Mouse (Mus musculus) neural tube, embryonic 12.5 days (tissue): ENCODE results near the gene Mmp8. TPM values are rescaled to one million over a fixed set of nuclear protein-coding genes. Genes with fewer than 3 reads are reported as not detected.
A peak's percentile ranks its signal among the peaks of the same experiment; 100 is the strongest.

Experiments used
- ATAC-seq: fragments of 200-750 bp; cut with Nextera tagmentation; 2 replicates; pipeline ENCODE4 v1.8.0; 2017; ENCODE audit warnings: low read depth, mild to moderate bottlenecking, moderate TSS enrichment, moderate library complexity; ENCODE audit not compliant: low FRiP score
- H3K27ac ChIP-seq: fragments of 300-500 bp; sonication (generic); 2 replicates; pipeline ENCODE4 v1.5.1; 2016
- H3K27me3 ChIP-seq: fragments of 300-500 bp; sonication (generic); replicated peaks from 2 replicates; pipeline ENCODE4 v1.6.1; 2016; ENCODE audit warnings: mild to moderate bottlenecking
- H3K36me3 ChIP-seq: fragments of 300-500 bp; sonication (generic); 2 replicates; pipeline ENCODE4 v1.6.1; 2016; ENCODE audit warnings: mild to moderate bottlenecking
- H3K4me1 ChIP-seq: fragments of 300-500 bp; sonication (generic); 2 replicates; pipeline ENCODE4 v1.6.1; 2016
- H3K4me2 ChIP-seq: fragments of 300-500 bp; sonication (generic); replicated peaks from 2 replicates; pipeline ENCODE4 v1.6.1; 2016; ENCODE audit warnings: mild to moderate bottlenecking
- H3K4me3 ChIP-seq: fragments of 300-500 bp; sonication (generic); 2 replicates; pipeline ENCODE4 v1.5.1; 2016
- H3K9ac ChIP-seq: fragments of 300-500 bp; sonication (generic); 2 replicates; pipeline ENCODE4 v1.6.1; 2016; ENCODE audit warnings: mild to moderate bottlenecking
- H3K9me3 ChIP-seq: fragments of 300-500 bp; sonication (generic); 2 replicates; pipeline ENCODE4 v1.6.1; 2016; ENCODE audit warnings: mild to moderate bottlenecking
- WGBS: fragments of 180-500 bp; shearing (Covaris S2); methylation state at CpG from one replicate; pipeline ENCODE4 v1.1.7; 2016; 5-methylcytosine and 5-hydroxymethylcytosine counted together
- polyA plus RNA-seq: library from polyadenylated mRNA; unstranded; fragments of >200 nt; fragmentation: Nextera tagmentation; extraction: Ambion mirVana; gene quantifications from 2 replicates; pipeline ENCODE4 v1.2.1, GENCODE M21; 2016

Gene Mmp8
- polyA plus RNA-seq, 1 experiment from 2014 or later = 0.20 TPM

GRCm38 (mm10) chr9:7567376-7567775 lies 9.1 kb downstream of the Mmp8 start:
- ATAC-seq = no peak
- Histone ChIP-seq H3K27me3 (no peaks in the 10 kb centered on the region), H3K27ac (no peak overlapping the region), H3K4me2 (no peak overlapping the region), H3K9me3 (no peaks in the 10 kb centered on the region), H3K36me3 (no peaks in the 10 kb centered on the region), H3K4me3 (no peak overlapping the region), H3K4me1 (no peaks in the 10 kb centered on the region), H3K9ac (no peak overlapping the region)
- 65% methylated on average over 7 of the region's 7 CpGs for WGBS

- Histone ChIP-seq H3K9me3 (no peaks in the 10 kb centered on the region), H3K9ac (no peak overlapping the region)
- 76% methylated on average over 2 of the region's 2 CpGs for WGBS
These were observed 9.7 kb downstream of the Mmp8 start for GRCm38 (mm10) chr9:7567923-7568322.

GRCm38 (mm10) chr9:7570485-7570884 lies 12.2 kb downstream of the Mmp8 start:
- Histone ChIP-seq H3K36me3 (no peaks in the 10 kb centered on the region), H3K27me3 (no peaks in the 10 kb centered on the region), H3K9me3 (no peaks in the 10 kb centered on the region), H3K9ac (no peak overlapping the region), H3K27ac (no peak overlapping the region), H3K4me2 (no peak overlapping the region), H3K4me3 (no peak overlapping the region), H3K4me1 (no peaks in the 10 kb centered on the region)
- ATAC-seq = no peak
- WGBS = 81% methylated on average over 1 of the region's 1 CpGs

More at GRCm38 (mm10) chr9:7567923-7568322, 9.7 kb downstream of the Mmp8 start:
- no peak overlapping the region for H3K27ac ChIP-seq
- H3K4me1 ChIP-seq = no peaks in the 10 kb centered on the region
- H3K36me3 ChIP-seq = no peaks in the 10 kb centered on the region
- ATAC-seq = no peak
- H3K4me3 ChIP-seq = no peak overlapping the region
- no peaks in the 10 kb centered on the region for H3K27me3 ChIP-seq
- no peak overlapping the region for H3K4me2 ChIP-seq

GRCm38 (mm10) chr9:7571162-7571561 lies 12.9 kb downstream of the Mmp8 start, which contains the start of gene Mmp27:
Gene Mmp27, plus strand, starts transcription at chr9:7571396.
- H3K36me3 ChIP-seq = no peaks in the 10 kb centered on the region
- no peak within 1 kb of the TSS for H3K9ac ChIP-seq
- H3K4me1 ChIP-seq = no peaks in the 10 kb centered on the region
- H3K27ac ChIP-seq = no peak within 1 kb of the TSS
- no peak within 1 kb of the TSS for H3K4me3 ChIP-seq
- 75% methylated on average over 4 of the region's 4 CpGs for WGBS
- no peaks in the 10 kb centered on the region for H3K27me3 ChIP-seq
- no peak for ATAC-seq
- no peaks in the 10 kb centered on the region for H3K9me3 ChIP-seq
- H3K4me2 ChIP-seq = no peak within 1 kb of the TSS

- H3K4me2 ChIP-seq = no peak overlapping the region
- 92% methylated on average over 7 of the region's 7 CpGs for WGBS
These were observed 13.9 kb downstream of the Mmp8 start for GRCm38 (mm10) chr9:7572188-7572587.

GRCm38 (mm10) chr9:7572663-7573308 lies 14.5 kb downstream of the Mmp8 start:
- H3K27ac ChIP-seq = no peak overlapping the region
- no peaks in the 10 kb centered on the region for H3K27me3 ChIP-seq
- ATAC-seq = no peak
- H3K36me3 ChIP-seq = no peaks in the 10 kb centered on the region
- no peaks in the 10 kb centered on the region for H3K4me1 ChIP-seq
- no peak overlapping the region for H3K4me2 ChIP-seq
- H3K9me3 ChIP-seq = no peaks in the 10 kb centered on the region
- no peak overlapping the region for H3K4me3 ChIP-seq
- 76% methylated on average over 2 of the region's 2 CpGs for WGBS
- H3K9ac ChIP-seq = no peak overlapping the region

More at GRCm38 (mm10) chr9:7572188-7572587, 13.9 kb downstream of the Mmp8 start:
- Histone ChIP-seq H3K27me3 (no peaks in the 10 kb centered on the region), H3K27ac (no peak overlapping the region), H3K4me3 (no peak overlapping the region), H3K9me3 (no peaks in the 10 kb centered on the region), H3K4me1 (no peaks in the 10 kb centered on the region), H3K36me3 (no peaks in the 10 kb centered on the region), H3K9ac (no peak overlapping the region)
- no peak for ATAC-seq

- Histone ChIP-seq H3K4me2 (no peak overlapping the region), H3K4me3 (no peak overlapping the region), H3K27ac (no peak overlapping the region), H3K9ac (no peak overlapping the region), H3K27me3 (no peaks in the 10 kb centered on the region), H3K36me3 (no peaks in the 10 kb centered on the region), H3K9me3 (no peaks in the 10 kb centered on the region), H3K4me1 (no peaks in the 10 kb centered on the region)
- ATAC-seq = no peak
- WGBS = 76% methylated on average over 3 of the region's 3 CpGs
These were observed 17.3 kb downstream of the Mmp8 start for GRCm38 (mm10) chr9:7575526-7575925.

- WGBS = 96% methylated on average over 2 of the region's 2 CpGs
These were observed 19.1 kb downstream of the Mmp8 start for GRCm38 (mm10) chr9:7577371-7577770.

GRCm38 (mm10) chr9:7590063-7590462 lies 31.8 kb downstream of the Mmp8 start:
- no peak overlapping the region for H3K27ac ChIP-seq
- H3K9me3 ChIP-seq = no peaks in the 10 kb centered on the region
- H3K4me2 ChIP-seq = no peak overlapping the region
- no peak overlapping the region for H3K4me3 ChIP-seq
- H3K4me1 ChIP-seq = no peaks in the 10 kb centered on the region
- H3K9ac ChIP-seq = no peak overlapping the region
- no peaks in the 10 kb centered on the region for H3K27me3 ChIP-seq
- H3K36me3 ChIP-seq = no peaks in the 10 kb centered on the region
- no peak for ATAC-seq
- 74% methylated on average over 8 of the region's 8 CpGs for WGBS

More at GRCm38 (mm10) chr9:7577371-7577770, 19.1 kb downstream of the Mmp8 start:
- H3K27me3 ChIP-seq = no peaks in the 10 kb centered on the region
- no peak overlapping the region for H3K4me2 ChIP-seq
- H3K9ac ChIP-seq = no peak overlapping the region
- no peak overlapping the region for H3K4me3 ChIP-seq
- ATAC-seq = no peak
- H3K36me3 ChIP-seq = no peaks in the 10 kb centered on the region
- H3K9me3 ChIP-seq = no peaks in the 10 kb centered on the region
- no peaks in the 10 kb centered on the region for H3K4me1 ChIP-seq
- H3K27ac ChIP-seq = no peak overlapping the region

GRCm38 (mm10) chr9:7593272-7593812 lies 35.1 kb downstream of the Mmp8 start:
- WGBS = 94% methylated on average over 3 of the region's 3 CpGs
- H3K9me3 ChIP-seq = no peaks in the 10 kb centered on the region
- no peaks in the 10 kb centered on the region for H3K27me3 ChIP-seq
- no peak overlapping the region for H3K27ac ChIP-seq
- no peak overlapping the region for H3K9ac ChIP-seq
- no peak for ATAC-seq
- no peaks in the 10 kb centered on the region for H3K4me1 ChIP-seq
- no peaks in the 10 kb centered on the region for H3K36me3 ChIP-seq
- no peak overlapping the region for H3K4me2 ChIP-seq
- no peak overlapping the region for H3K4me3 ChIP-seq

- Histone ChIP-seq H3K36me3 (no peaks in the 10 kb centered on the region), H3K4me3 (0 out of 2 replicates have a peak overlapping the region, but pooled peaks have one; percentile 16), H3K27me3 (no peaks in the 10 kb centered on the region), H3K9me3 (no peaks in the 10 kb centered on the region), H3K27ac (no peak overlapping the region), H3K4me2 (peak overlapping the region; percentile 56), H3K9ac (peak overlapping the region; percentile 42; the same call in 1 of the 2 replicates), H3K4me1 (no peaks in the 10 kb centered on the region)
- ATAC-seq = peak; percentile 99
- WGBS = 24% methylated on average over 6 of the region's 6 CpGs
These were observed 36.7 kb downstream of the Mmp8 start for GRCm38 (mm10) chr9:7594816-7595540.

- Histone ChIP-seq H3K4me1 (no peaks in the 10 kb centered on the region), H3K36me3 (no peaks in the 10 kb centered on the region), H3K9me3 (no peaks in the 10 kb centered on the region), H3K27me3 (no peaks in the 10 kb centered on the region), H3K27ac (no peak overlapping the region), H3K4me2 (no peak overlapping the region), H3K9ac (no peak overlapping the region), H3K4me3 (no peak overlapping the region)
- 3% methylated on average over 3 of the region's 3 CpGs for WGBS
- ATAC-seq = peak; percentile 72; the same call in 1 of the 2 replicates
These were observed 44.9 kb downstream of the Mmp8 start for GRCm38 (mm10) chr9:7602982-7603742.
